In the genomic region with DNA sequence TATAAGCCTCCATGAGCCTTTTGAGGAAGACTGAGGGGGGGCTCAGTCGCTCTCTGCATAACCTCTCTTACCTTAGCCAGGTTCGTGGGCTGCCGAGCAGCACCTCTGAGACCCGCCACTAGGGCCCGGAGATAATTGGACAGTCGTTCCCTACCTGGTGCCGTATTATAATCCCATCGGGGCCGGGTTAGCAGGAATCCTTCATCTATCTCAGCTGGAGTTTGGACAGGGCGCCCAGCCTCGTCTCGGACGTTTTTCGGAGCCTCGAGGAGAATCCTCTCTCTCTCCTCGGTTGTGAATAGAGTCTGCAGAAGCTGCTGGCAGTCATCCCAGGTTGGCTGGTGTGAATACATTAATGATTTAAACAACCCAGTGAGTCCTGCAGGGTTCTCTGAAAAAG, we compare ENCODE assay signal across 13 mouse cellular contexts. TPM values are rescaled to one million over a fixed set of nuclear protein-coding genes. Genes with fewer than 3 reads are reported as not detected.
DNase-seq lines count a peak whose midpoint lies in the region; ATAC-seq and TF ChIP-seq lines count a peak whose summit lies in the region.
"Not testable (repeated sequence)": the region's sequence is repeated elsewhere in the genome, so short reads cannot be mapped to it uniquely, and the experiment has no call there.
"Had no signal": no experiment of that assay in that cellular context is flagged by ENCODE, and none has a peak within 500 bp of the region (broad histone marks: within the 10 kb centered on the region; RNA-seq: fewer than 3 reads in every experiment).

No protein-coding gene starts in this region.

- DNase-seq in cerebellum, postnatal 10 days = peak; percentile 40 to 42
- peak; percentile 20 for DNase-seq in forebrain, embryonic 11.5 days (ENCODE audit: low spot score)
- not testable (repeated sequence) for DNase-seq in layer of hippocampus, adult 2 months (ENCODE audit: low spot score in 2 of 2)
- peak; percentile 20 for DNase-seq in liver, embryonic 11.5 days (ENCODE audit: low spot score)
- DNase-seq in midbrain, postnatal 0 days (ENCODE audit: low spot score) = peak; percentile 22

- TF ChIP-seq CTCF in layer of hippocampus, adult 2 months (conservative IDR thresholded peaks at IDR 0.05) = 0 out of 2 replicates have a peak, but pooled peaks have one; percentile 6
- TF ChIP-seq CTCF in midbrain, postnatal 0 days (IDR thresholded peaks at IDR 0.05) = not testable (repeated sequence)

- not testable (repeated sequence) for H3K27me3 ChIP-seq in forebrain, embryonic 11.5 days (ENCODE audit: control insufficient read depth, insufficient read depth, low read length); liver, embryonic 11.5 days (replicated peaks; ENCODE audit: control insufficient read depth, insufficient read depth, low read length); midbrain, postnatal 0 days (ENCODE audit: insufficient read depth, low read length)

- not testable (repeated sequence) for H3K4me3 ChIP-seq in forebrain, embryonic 11.5 days (ENCODE audit: low read depth, low read length); layer of hippocampus, adult 2 months; liver, embryonic 11.5 days (ENCODE audit: low read depth, low read length); midbrain, postnatal 0 days (ENCODE audit: low read depth, low read length)

- not testable (repeated sequence) for H3K4me2 ChIP-seq in forebrain, embryonic 11.5 days (ENCODE audit: low read depth, low read length, severe bottlenecking); liver, embryonic 11.5 days; midbrain, postnatal 0 days (ENCODE audit: low read depth, low read length, poor library complexity, severe bottlenecking)

- H3K27ac ChIP-seq in forebrain, embryonic 11.5 days (ENCODE audit: low read depth, low read length); layer of hippocampus, adult 2 months; liver, embryonic 11.5 days (ENCODE audit: low read depth, low read length); midbrain, postnatal 0 days (ENCODE audit: low read depth, low read length): not testable (repeated sequence)

- H3K4me1 ChIP-seq in forebrain, embryonic 11.5 days (replicated peaks; ENCODE audit: control insufficient read depth, insufficient read depth, low read length); liver, embryonic 11.5 days (replicated peaks; ENCODE audit: control insufficient read depth, insufficient read depth, low read length); midbrain, postnatal 0 days (ENCODE audit: insufficient read depth, low read length): not testable (repeated sequence)

- H3K9me3 ChIP-seq in forebrain, embryonic 11.5 days (ENCODE audit: control insufficient read depth, low read length); liver, embryonic 11.5 days (ENCODE audit: control insufficient read depth, low read length); midbrain, postnatal 0 days (ENCODE audit: low read length): not testable (repeated sequence)

- not testable (repeated sequence) for H3K9ac ChIP-seq in forebrain, embryonic 11.5 days (ENCODE audit: low read length); liver, embryonic 11.5 days (ENCODE audit: low read depth, low read length); midbrain, postnatal 0 days (replicated peaks; ENCODE audit: low read length, poor library complexity, severe bottlenecking)

- not testable (repeated sequence) for H3K36me3 ChIP-seq in forebrain, embryonic 11.5 days (ENCODE audit: control insufficient read depth, insufficient read depth, low read length); liver, embryonic 11.5 days (ENCODE audit: control insufficient read depth, insufficient read depth, low read length); midbrain, postnatal 0 days (ENCODE audit: insufficient read depth, low read length)

- not testable (repeated sequence) for ATAC-seq in forebrain, embryonic 11.5 days (replicated peaks; ENCODE audit: low FRiP score); liver, embryonic 11.5 days (replicated peaks; ENCODE audit: low FRiP score); midbrain, postnatal 0 days (ENCODE audit: low FRiP score)

- 93% methylated on average over 16 of the region's 16 CpGs for WGBS in forebrain, embryonic 11.5 days
- WGBS in liver, embryonic 11.5 days = 89% methylated on average over 16 of the region's 16 CpGs
- WGBS in midbrain, postnatal 0 days = 71% methylated on average over 16 of the region's 16 CpGs

RNA-seq across cellular contexts. Expression of gene Crygn, which starts 16.7 kb away (rescaled TPM):
- not detected in 2 replicates for polyA plus RNA-seq in forebrain, embryonic 11.5 days (2014; fragmentation: Nextera tagmentation; extraction: Ambion mirVana)
- not detected for total RNA-seq in layer of hippocampus, adult 2 months (2021)
- polyA plus RNA-seq in liver, embryonic 11.5 days (2014; fragmentation: Nextera tagmentation; extraction: Ambion mirVana) = not detected in 2 replicates
- total RNA-seq in midbrain, postnatal 0 days (2014; rRNA removed) = not detected in 2 replicates
- polyA plus RNA-seq in midbrain, postnatal 0 days (2015; fragmentation: Nextera tagmentation; extraction: Ambion mirVana) = 2.1 and 5.0 TPM in 2 replicates
- total RNA-seq: adrenal gland, postnatal 10 days; MEL had no signal
- polyA plus RNA-seq: adrenal gland, adult 2 months; C2C12; embryonic facial prominence, embryonic 14.5 days; forebrain, embryonic 12.5 days; forebrain, embryonic 16.5 days; frontal cortex, adult 2 months had no signal

RNA-seq across cellular contexts. Expression of gene Wdr86, which starts 44.0 kb away (rescaled TPM):
- 13.6 and 16.1 TPM in 2 replicates for polyA plus RNA-seq in forebrain, embryonic 11.5 days (2014; fragmentation: Nextera tagmentation; extraction: Ambion mirVana)
- total RNA-seq in layer of hippocampus, adult 2 months (2021) = 1 to 10 TPM in 1 of 2 experiments, under 1 TPM in 1; 0.44 to 1.4 TPM
- 9.8 and 11.2 TPM in 2 replicates for polyA plus RNA-seq in liver, embryonic 11.5 days (2014; fragmentation: Nextera tagmentation; extraction: Ambion mirVana)
- 13.4 and 16.5 TPM in 2 replicates for total RNA-seq in midbrain, postnatal 0 days (2014; rRNA removed)
- polyA plus RNA-seq in midbrain, postnatal 0 days (2015; fragmentation: Nextera tagmentation; extraction: Ambion mirVana) = 6.7 and 7.0 TPM in 2 replicates
- total RNA-seq: MEL had no signal
- polyA plus RNA-seq: C2C12 had no signal
